Mouse (Mus musculus): ENCODE data around the gene Olfr1412.

Olfr1412 gene

DNA sequence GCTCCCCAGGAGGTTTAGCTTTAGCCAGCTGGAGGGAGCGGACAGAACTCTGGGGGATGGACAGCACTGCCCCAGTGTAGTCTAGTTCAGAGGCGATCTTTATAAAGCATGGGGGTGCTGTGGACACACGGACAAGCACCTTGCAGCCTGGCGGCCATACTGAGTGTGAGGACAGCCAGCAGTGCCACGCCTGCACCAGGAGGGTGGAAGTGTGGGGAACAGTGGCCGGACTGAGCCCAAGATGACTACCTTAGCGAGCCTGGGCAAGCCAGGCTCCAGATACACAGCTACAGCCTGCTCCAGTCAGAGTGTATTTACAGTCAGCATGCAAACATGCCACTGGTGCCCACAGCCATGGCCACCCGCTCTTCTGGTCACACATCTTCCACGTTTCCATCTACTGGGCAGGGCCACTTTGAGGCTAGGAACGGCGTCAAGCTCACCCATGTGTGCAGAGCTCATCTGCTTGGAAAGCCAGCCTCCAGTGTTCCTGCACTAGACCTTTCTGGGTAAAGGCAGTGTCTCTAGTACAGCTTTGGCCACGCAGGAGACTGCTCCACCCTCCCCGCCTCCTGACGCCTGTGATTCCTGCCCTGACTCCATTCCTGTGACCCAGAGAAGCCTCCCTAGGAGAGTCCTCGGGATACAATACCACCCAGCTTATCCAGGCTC lies 52.1 kb downstream of the Olfr1412 start:
- no peak for DNase-seq (ENCODE audit: extremely low spot score)

DNA sequence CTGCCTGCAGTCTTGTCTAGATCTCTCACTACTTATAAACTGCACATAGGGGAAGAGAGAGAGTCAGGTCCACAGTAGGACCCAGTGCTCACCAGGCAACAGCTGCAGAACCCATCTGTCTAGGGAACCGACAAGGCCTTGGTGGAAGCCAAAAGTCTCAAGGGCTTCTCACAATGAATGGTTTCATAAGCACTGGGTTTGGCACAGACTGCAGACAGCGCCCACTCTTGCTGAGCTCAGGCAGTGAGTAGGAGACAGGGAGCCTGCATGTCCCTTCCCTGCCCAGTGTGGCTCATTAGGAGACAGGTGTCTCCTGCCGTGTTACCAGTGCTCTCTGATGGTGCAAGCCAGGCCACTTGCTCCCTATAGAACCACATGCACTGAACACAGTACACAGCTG lies 52.6 kb downstream of the Olfr1412 start:
- no peak for DNase-seq (ENCODE audit: extremely low spot score)

DNA sequence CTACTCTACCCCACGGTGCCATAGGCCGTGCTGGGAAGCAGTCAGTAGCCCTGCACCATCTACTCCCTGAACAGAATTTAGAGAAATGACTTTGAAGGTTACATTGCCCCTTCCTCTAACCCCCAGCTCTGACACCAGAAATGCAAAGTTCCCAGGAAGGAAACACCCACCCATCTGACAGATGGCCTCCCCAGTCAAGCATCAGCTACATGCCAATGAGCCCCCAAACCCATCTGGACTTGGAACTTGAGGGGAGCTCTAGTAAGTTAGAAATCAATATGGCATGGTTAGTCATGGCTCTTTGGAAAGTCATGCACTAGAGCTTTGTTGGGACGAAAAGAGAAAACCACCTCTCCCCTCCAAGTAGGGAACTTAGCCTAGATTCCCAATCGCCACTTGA lies 53.2 kb downstream of the Olfr1412 start:
- DNase-seq (ENCODE audit: extremely low spot score): no peak

DNA sequence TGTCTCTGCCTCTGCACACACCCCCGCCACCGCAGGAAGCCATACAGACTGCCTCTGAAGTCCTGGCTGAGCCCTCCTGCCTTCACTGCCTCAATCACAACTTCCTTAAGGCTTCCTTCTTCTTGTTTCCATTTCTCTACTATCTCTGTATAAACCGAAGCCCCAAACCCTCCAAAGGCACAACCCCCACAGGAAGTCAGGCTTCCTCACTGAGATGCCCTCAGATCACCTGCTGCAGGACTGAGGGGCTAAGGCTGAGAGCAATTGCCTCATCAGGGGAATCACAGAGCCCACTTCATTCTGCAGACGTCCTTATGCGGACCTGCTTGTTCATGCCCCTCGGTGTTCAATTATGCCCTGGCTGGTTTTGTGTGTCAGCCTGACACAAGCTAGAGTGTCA lies 54.8 kb downstream of the Olfr1412 start:
- no peak for DNase-seq (ENCODE audit: extremely low spot score)
